Mouse (Mus musculus) embryo, embryonic 11.5 days (tissue): ENCODE results near the gene Sytl2.

Source experiments
- DNase-seq: peaks from one replicate; pipeline ENCODE4 v3.0.0-alpha.2; 2012; ENCODE audit warnings: low read depth, low spot score

The Sytl2 gene

GRCm38 (mm10) chr7:90301942-90302646, at the start of gene Sytl2:
Sytl2 (plus strand) TSS chr7:90302252.
- no peak for DNase-seq

DNA sequence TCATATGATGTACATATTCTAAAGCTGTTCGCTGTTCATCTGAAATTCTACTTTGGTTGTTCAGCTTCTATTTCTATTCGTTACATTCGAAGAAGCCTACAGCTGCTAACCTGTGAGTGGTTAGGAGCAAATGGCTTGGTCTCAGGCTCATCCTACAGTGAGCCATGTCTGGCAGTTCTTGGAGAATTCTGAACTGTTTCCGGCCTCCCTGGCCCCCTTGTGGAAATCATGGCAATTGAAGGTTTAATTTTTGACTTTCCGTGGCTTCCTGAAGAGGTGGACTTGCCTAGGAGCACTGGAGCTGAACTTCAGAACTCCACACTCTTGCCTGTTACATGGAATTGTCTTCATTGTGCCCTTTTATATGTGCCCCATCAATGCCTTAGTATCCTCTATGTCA, 49.1 kb upstream of the Sytl2 start:
- DNase-seq: no peak

DNA sequence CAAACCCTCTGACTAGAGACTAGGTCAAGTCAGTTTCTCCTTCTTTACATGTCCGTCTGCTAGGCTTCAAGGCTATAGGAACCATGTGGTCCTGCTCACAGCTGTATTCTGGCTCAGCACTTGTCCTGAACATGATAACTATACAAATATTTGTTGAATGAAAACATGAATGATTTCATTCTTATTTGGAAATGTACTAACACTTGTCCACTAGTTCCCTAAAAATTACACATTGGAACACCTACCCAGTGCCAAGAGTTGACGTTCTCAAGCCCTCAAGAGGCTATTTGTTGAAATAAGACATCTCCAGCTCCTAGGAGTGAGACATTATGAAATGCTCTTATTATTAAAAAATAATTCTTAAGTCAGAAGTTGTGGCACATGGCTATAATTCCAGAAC, 43.4 kb upstream of the Sytl2 start:
- DNase-seq: no peak

DNA sequence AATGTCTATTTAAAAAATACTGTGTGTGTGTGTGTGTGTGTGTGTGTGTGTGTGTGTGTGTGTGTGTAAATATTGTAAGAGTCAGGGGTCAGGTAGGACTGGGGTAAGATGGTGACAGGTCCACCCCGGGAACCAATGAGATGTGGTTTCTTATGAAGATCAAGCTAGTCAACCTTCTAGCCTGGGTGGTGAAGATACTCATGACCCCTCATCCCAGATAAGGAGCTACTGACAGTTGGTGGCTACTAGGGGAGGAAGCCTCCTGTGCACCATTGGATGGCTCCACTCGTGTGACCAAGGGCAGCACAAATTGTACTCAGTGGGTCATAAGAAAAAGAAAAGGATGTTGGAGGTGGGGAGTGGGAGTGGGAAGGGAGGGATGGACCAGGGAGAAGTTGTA, 42.2 kb upstream of the Sytl2 start:
- DNase-seq: no peak

- no peak for DNase-seq
Observed at GRCm38 (mm10) chr7:90261902-90262599, 40.0 kb upstream of the Sytl2 start.

GRCm38 (mm10) chr7:90265289-90265970, 36.6 kb upstream of the Sytl2 start, which contains the start of gene Ccdc83:
Ccdc83 (minus strand) TSS chr7:90265777.
- DNase-seq: peak; percentile 77

- DNase-seq: no peak
Observed at GRCm38 (mm10) chr7:90270141-90270540, 31.9 kb upstream of the Sytl2 start.

DNA sequence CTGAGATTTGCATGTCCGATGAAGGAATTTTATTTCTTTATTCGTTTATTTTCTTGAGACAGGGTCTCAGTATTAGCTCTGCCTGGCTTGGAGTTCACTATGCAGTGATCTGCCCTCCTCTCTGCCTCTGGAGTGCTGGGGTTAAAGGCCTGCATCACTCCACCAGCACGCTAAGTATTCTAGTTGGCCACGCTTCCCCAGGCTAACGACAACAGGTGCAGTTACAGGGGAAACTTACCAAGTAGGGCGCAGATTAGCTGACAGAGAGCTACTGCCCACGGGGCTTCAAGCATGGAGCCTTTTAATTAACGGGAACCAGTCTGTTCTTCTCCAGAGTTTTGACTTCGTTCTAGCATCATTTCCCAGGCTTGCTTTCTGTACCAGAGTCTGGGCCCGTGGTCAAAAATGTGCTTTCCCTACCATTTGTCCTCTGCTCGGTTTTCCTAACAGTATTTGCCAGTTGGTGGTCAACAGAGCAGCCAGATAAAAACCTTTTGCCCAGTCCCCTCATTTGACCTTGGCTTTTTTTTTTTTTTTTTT, 27.4 kb upstream of the Sytl2 start:
- DNase-seq: no peak

DNA sequence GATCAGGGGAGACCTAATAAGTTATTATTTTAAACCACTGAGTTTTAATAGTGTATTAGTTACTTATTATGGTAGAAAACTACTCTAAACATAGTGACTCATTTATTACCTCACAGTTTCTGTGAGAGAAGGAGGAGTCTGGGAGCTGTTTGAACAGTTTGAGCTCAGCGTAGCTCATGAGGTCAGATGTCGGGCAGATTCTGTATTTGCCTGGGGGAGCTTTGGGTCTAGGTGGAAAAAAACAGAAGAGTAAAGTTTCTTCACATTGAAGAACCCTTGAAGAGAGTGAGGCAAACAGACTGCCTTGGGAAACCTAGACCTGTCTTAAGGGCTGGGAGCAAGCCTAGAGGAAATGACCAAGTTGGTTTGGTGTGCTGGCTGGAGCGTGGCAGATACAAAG, 24.8 kb upstream of the Sytl2 start:
- no peak for DNase-seq

GRCm38 (mm10) chr7:90277769-90278168, 24.3 kb upstream of the Sytl2 start:
- no peak for DNase-seq

GRCm38 (mm10) chr7:90279136-90279535, 22.9 kb upstream of the Sytl2 start:
- DNase-seq: no peak

DNA sequence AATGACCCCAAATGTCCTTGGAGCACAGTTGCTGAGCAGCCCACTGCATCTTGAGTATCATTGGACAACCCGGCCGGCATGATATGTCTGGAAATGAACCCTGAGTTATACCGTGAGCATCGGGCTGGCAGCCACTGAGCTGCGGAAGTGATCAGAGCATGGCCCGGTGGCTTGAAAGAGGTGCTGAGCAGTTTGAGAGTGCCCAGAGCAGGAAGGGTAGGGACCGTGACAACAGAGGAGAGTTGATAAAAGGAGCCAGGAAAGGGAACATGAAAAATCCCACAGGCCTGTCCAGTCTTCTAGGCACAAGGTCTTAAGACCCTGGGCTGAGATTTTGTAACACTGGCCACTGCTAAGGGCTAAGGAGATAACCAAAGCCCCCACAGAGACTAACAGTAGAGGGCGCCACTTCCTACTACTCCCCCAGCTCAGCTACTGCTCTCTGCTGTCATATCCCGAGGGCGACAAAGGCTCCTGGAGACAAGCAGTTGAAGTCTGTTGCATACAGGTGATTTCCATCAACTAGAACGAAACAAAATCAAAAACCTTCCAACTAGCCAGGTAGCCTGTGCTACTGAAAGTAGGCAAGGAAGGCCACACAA, 21.7 kb upstream of the Sytl2 start:
- no peak for DNase-seq

DNA sequence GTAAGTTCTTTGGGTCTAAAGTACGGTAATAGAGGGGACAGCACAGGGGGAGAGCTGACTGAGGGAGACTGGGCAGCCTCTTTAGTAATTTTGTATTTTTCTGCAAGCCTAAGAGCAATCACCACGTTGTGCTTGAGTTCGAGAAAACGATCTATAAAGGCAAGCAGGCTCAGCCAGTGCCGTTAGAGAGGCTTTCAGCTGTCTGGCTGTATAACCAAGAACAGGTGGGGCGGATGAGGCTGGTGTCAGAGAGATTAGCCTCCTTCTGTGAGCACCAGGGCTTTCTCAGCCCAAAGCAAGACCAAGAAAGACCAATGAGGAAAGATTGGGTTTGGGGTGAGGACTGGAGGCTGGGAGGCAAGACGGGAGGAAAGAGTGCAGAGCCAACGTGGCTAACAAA, 21.2 kb upstream of the Sytl2 start:
- no peak for DNase-seq

- no peak for DNase-seq
Observed at GRCm38 (mm10) chr7:90281759-90282546, 20.1 kb upstream of the Sytl2 start.

DNA sequence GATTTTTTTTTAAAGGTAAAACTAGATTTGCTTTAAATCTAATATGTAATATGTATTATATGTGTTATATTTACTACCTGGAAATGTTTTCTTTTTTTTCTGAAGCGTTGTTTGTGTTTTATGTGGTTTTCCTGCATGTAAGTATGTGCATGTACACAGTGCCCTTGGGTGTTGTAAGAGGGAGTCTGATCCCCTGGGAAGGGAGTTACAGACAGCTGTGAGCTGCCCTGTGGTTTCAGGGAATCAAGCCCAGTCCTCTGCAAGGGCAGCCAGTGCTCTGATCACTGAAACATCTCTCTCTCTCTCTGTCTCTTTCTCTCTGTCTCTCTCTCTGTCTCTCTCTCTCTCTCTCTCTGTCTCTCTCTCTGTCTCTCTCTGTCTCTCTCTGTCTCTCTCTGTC, 19.3 kb upstream of the Sytl2 start:
- no peak for DNase-seq

GRCm38 (mm10) chr7:90284793-90285192, 17.3 kb upstream of the Sytl2 start:
- no peak for DNase-seq

GRCm38 (mm10) chr7:90291885-90292284, 10.2 kb upstream of the Sytl2 start:
- no peak for DNase-seq

DNA sequence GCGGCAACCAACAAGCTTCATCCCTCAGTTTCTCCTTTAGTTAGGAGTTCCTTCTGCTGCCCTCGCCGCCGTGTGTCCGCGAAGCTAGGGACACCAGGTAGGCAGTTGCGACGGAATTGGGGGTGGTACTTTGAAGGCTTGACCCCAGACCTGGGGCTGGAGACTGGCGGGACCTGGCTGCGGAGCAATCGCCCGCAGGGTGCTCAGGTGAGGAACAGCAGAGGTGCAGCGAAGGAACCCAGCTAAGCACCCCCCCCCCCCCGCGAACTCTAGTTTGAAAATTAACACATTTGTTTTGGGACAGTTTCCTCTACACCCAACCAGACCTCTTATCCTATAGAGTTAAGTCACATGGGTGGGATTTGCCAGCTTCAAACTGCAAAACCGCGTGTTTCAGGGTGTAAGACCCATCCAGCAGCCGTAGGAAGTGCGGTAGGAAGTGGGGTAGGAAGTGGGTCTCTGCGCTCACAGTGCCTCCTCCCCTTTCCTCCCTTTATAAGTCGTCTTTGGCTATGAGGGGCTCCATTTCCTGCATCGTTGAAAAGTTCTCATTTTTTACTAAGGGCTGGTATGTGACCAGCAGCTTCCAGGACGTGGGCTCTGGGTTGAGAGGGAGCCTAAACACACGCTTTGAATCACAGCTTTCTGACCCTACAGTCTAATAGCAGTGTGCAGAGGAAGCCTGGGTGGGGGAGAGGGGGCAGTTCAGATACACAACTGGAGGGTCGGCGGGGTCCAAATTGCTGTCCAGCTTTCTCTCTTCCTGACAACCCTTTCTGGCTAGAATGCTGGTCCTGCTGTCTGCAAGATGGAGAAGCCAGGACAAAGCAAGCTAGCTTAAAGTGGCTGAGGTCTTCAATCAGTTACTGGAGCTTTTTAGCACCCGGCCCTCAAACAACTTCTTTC, 848 bp downstream of the Sytl2 start:
- DNase-seq: no peak

- DNase-seq: no peak
Observed at GRCm38 (mm10) chr7:90306079-90306478, 4.0 kb downstream of the Sytl2 start.

DNA sequence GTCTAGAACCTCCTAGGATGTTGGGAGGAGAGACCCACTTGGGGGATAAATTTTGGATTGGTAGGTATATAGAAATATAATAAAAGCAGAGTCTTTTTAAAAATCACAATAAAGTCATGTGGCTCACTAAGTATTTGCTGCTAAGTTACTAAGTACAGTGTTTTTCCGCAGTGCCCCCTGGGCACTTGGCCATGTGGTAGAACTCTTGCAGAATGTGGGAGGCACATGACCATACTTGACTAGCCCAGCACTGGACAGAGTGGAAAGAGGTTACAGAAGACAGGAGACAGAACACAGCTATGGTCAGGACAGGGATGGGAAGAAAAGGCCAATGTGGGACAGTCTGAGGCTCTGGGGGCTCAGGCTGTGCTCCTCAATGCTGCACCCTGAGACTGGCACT, 4.9 kb downstream of the Sytl2 start:
- DNase-seq: no peak
